Mouse (Mus musculus) heart, embryonic 13.5 days (tissue): ENCODE data around the gene Tnfrsf1b. TPM values are rescaled to one million over a fixed set of nuclear protein-coding genes. Genes with fewer than 3 reads are reported as not detected.

Experiments
- ATAC-seq: fragments of 200-750 bp; cut with Nextera tagmentation; 2 replicates; pipeline ENCODE4 v1.8.0; 2017; ENCODE audit warnings: moderate TSS enrichment; ENCODE audit not compliant: insufficient number of reproducible peaks, low FRiP score, low TSS enrichment; ENCODE audit errors: extremely low read depth
- H3K27ac ChIP-seq: fragments of 300-500 bp; sonication (generic); replicated peaks from 2 replicates; pipeline ENCODE4 v1.5.1; 2015; ENCODE audit warnings: moderate library complexity, mild to moderate bottlenecking, inconsistent platforms
- H3K27me3 ChIP-seq: fragments of 300-500 bp; sonication (generic); replicated peaks from 2 replicates; pipeline ENCODE4 v1.6.1; 2015; ENCODE audit warnings: mild to moderate bottlenecking, inconsistent platforms
- H3K36me3 ChIP-seq: fragments of 300-500 bp; sonication (generic); 2 replicates; pipeline ENCODE4 v1.6.1; 2015; ENCODE audit warnings: mild to moderate bottlenecking, inconsistent platforms
- H3K4me1 ChIP-seq: fragments of 300-500 bp; sonication (generic); 2 replicates; pipeline ENCODE4 v1.6.1; 2015; ENCODE audit warnings: inconsistent platforms
- H3K4me2 ChIP-seq: fragments of 300-500 bp; sonication (generic); 2 replicates; pipeline ENCODE4 v1.6.1; 2015; ENCODE audit warnings: inconsistent platforms, mild to moderate bottlenecking, moderate library complexity
- H3K4me3 ChIP-seq: fragments of 300-500 bp; sonication (generic); 2 replicates; pipeline ENCODE4 v1.5.1; 2015; ENCODE audit warnings: moderate library complexity, mild to moderate bottlenecking, inconsistent platforms
- H3K9ac ChIP-seq: fragments of 300-500 bp; sonication (generic); 2 replicates; pipeline ENCODE4 v1.6.1; 2015; ENCODE audit warnings: inconsistent platforms, mild to moderate bottlenecking, moderate library complexity
- H3K9me3 ChIP-seq: fragments of 300-500 bp; sonication (generic); 2 replicates; pipeline ENCODE4 v1.6.1; 2016; ENCODE audit warnings: inconsistent platforms
- WGBS: fragments of 180-500 bp; shearing (Covaris S2); methylation state at CpG from one replicate; pipeline ENCODE4 v1.1.7; 2015; ENCODE audit warnings: mixed read lengths; 5-methylcytosine and 5-hydroxymethylcytosine counted together
- polyA plus RNA-seq: library from polyadenylated mRNA; unstranded; fragments of >200 nt; fragmentation: Nextera tagmentation; extraction: Ambion mirVana; gene quantifications from 2 replicates; pipeline ENCODE4 v1.2.1, GENCODE M21; 2015

The Tnfrsf1b gene
- polyA plus RNA-seq, 1 experiment from 2014 or later = 2.7 TPM

- Histone ChIP-seq H3K27ac (no peak overlapping the region), H3K9ac (no peak overlapping the region), H3K4me3 (no peak overlapping the region), H3K36me3 (no peaks in the 10 kb centered on the region), H3K9me3 (no peaks in the 10 kb centered on the region), H3K4me1 (no peaks in the 10 kb centered on the region), H3K27me3 (no peaks in the 10 kb centered on the region), H3K4me2 (no peak overlapping the region)
- no peak for ATAC-seq
- WGBS = 80% methylated on average over 5 of the region's 5 CpGs
Measured at GRCm38 (mm10) chr4:145274887-145275286, 28.2 kb upstream of the Tnfrsf1b start.

GRCm38 (mm10) chr4:145273923-145274322, 27.3 kb upstream of the Tnfrsf1b start:
- 75% methylated on average over 5 of the region's 5 CpGs for WGBS
- H3K4me2 ChIP-seq = no peak overlapping the region
- H3K4me3 ChIP-seq = no peak overlapping the region
- no peaks in the 10 kb centered on the region for H3K9me3 ChIP-seq
- ATAC-seq = no peak
- H3K4me1 ChIP-seq = no peaks in the 10 kb centered on the region
- no peak overlapping the region for H3K9ac ChIP-seq
- H3K27me3 ChIP-seq = no peaks in the 10 kb centered on the region
- no peaks in the 10 kb centered on the region for H3K36me3 ChIP-seq
- no peak overlapping the region for H3K27ac ChIP-seq

GRCm38 (mm10) chr4:145272763-145273162, 26.1 kb upstream of the Tnfrsf1b start:
- 50% methylated on average over 1 of the region's 1 CpGs for WGBS
- Histone ChIP-seq H3K27ac (no peak overlapping the region), H3K4me2 (no peak overlapping the region), H3K4me3 (no peak overlapping the region), H3K36me3 (no peaks in the 10 kb centered on the region), H3K9ac (no peak overlapping the region), H3K9me3 (no peaks in the 10 kb centered on the region), H3K4me1 (no peaks in the 10 kb centered on the region), H3K27me3 (no peaks in the 10 kb centered on the region)
- ATAC-seq = no peak

- Histone ChIP-seq H3K36me3 (no peaks in the 10 kb centered on the region), H3K4me3 (no peak overlapping the region), H3K4me2 (no peak overlapping the region), H3K27me3 (no peaks in the 10 kb centered on the region), H3K27ac (no peak overlapping the region), H3K9ac (no peak overlapping the region), H3K4me1 (no peaks in the 10 kb centered on the region), H3K9me3 (no peaks in the 10 kb centered on the region)
- ATAC-seq = no peak
- WGBS = 75% methylated on average over 4 of the region's 4 CpGs
Measured at GRCm38 (mm10) chr4:145271634-145272033, 25.0 kb upstream of the Tnfrsf1b start.

DNA sequence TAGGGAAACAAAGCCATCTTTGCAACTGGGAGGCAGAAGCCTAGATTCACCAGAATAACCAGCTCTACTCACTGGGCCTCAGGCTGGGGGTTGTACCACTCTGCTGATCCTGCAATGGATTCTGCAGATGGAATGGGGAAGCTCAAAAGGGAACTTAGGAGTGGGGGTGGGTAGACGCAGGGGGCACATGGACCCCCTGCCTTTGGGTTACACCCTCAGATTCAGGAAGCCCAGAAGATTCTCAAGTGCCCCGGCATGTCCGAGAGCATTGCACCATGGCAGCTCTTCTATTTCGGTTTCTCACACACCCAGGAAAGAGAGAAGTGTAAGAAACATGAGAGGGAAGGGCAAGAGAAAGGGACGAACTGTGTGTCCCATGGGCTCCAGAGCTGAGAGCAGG, 23.5 kb upstream of the Tnfrsf1b start:
- H3K4me3 ChIP-seq = no peak overlapping the region
- H3K36me3 ChIP-seq = no peaks in the 10 kb centered on the region
- no peak overlapping the region for H3K9ac ChIP-seq
- ATAC-seq = no peak
- no peaks in the 10 kb centered on the region for H3K9me3 ChIP-seq
- H3K4me1 ChIP-seq = no peaks in the 10 kb centered on the region
- H3K4me2 ChIP-seq = no peak overlapping the region
- H3K27me3 ChIP-seq = no peaks in the 10 kb centered on the region
- no peak overlapping the region for H3K27ac ChIP-seq
- 72% methylated on average over 5 of the region's 5 CpGs for WGBS

- H3K4me2 ChIP-seq = no peak overlapping the region
- 55% methylated on average over 4 of the region's 4 CpGs for WGBS
- no peak for ATAC-seq
Measured at GRCm38 (mm10) chr4:145267631-145268110, 21.0 kb upstream of the Tnfrsf1b start.

DNA sequence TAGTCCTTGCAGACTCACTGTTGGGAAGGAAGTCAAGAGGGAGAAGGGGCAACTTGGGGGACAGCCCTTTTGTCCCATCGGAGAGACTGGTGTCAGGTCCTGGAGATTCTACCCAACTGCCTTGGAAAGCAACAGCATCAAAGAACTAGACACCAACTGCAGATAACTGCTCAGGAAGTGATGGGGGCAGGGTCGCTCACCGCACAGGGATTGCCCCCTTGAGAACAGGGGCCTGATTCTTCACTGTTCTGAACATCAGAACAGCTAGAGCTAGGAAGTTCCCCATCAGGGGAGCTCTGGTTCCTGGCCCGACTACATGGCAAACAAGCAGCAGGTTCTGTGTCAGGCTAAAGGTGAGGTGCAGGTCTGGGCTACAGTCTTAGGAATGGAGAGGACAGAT, 19.8 kb upstream of the Tnfrsf1b start:
- 61% methylated on average over 4 of the region's 4 CpGs for WGBS
- Histone ChIP-seq H3K9me3 (no peaks in the 10 kb centered on the region), H3K4me2 (no peak overlapping the region), H3K27ac (no peak overlapping the region), H3K9ac (no peak overlapping the region), H3K27me3 (no peaks in the 10 kb centered on the region), H3K4me3 (no peak overlapping the region), H3K4me1 (no peaks in the 10 kb centered on the region), H3K36me3 (no peaks in the 10 kb centered on the region)
- ATAC-seq = no peak

More at GRCm38 (mm10) chr4:145267631-145268110, 21.0 kb upstream of the Tnfrsf1b start:
- Histone ChIP-seq H3K27ac (no peak overlapping the region), H3K9me3 (no peaks in the 10 kb centered on the region), H3K9ac (no peak overlapping the region), H3K4me3 (no peak overlapping the region), H3K4me1 (no peaks in the 10 kb centered on the region), H3K36me3 (no peaks in the 10 kb centered on the region), H3K27me3 (no peaks in the 10 kb centered on the region)

GRCm38 (mm10) chr4:145264761-145265160, 18.1 kb upstream of the Tnfrsf1b start:
- Histone ChIP-seq H3K27ac (no peak overlapping the region), H3K27me3 (no peaks in the 10 kb centered on the region), H3K4me2 (no peak overlapping the region), H3K9me3 (no peaks in the 10 kb centered on the region), H3K9ac (no peak overlapping the region), H3K4me3 (no peak overlapping the region), H3K4me1 (no peaks in the 10 kb centered on the region), H3K36me3 (no peaks in the 10 kb centered on the region)
- ATAC-seq = no peak
- WGBS = 31% methylated on average over 2 of the region's 2 CpGs

DNA sequence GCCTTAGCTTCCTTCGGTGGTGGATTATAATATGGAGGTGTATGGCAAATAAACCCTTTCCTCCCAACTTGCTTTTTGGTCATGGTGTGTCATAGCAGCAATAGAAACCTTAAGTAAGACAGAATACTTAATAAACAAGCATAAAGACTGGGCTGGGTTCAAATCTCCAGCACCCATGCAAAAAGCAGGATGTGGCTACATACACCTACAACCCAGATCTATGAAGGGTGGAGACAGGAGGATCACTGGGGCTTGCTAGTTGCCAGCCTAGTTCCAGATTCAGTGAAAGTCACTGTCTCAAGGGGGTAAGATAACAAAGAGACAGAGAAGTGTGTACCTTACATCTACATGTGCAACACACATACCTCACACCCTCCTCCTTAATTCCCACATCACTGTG, 16.9 kb upstream of the Tnfrsf1b start:
- no peak overlapping the region for H3K9ac ChIP-seq
- no peaks in the 10 kb centered on the region for H3K9me3 ChIP-seq
- no peak overlapping the region for H3K27ac ChIP-seq
- no peaks in the 10 kb centered on the region for H3K36me3 ChIP-seq
- H3K4me2 ChIP-seq = no peak overlapping the region
- no peaks in the 10 kb centered on the region for H3K27me3 ChIP-seq
- no peak for ATAC-seq
- no peaks in the 10 kb centered on the region for H3K4me1 ChIP-seq
- 89% methylated on average over 1 of the region's 1 CpGs for WGBS
- no peak overlapping the region for H3K4me3 ChIP-seq

DNA sequence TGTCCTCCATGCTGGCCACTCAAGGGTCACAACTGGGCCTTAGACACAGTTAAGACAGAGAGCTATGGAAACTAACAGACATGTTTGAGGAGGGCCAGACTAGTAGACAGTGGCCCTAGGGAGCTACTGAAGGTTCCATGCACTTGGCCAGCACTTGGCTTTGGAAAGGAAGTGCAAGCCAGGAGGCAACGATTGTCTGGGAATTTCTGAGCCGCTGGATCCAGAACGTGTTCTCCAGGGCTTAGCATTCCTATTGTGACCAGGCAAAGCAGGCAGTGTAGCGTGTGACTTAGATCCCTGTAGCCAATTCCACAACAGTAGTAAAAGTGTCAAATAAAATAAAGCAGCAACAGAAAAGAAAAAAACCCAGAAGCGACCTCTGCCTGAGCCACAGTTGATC, 14.1 kb upstream of the Tnfrsf1b start:
- Histone ChIP-seq H3K9ac (no peak overlapping the region), H3K27me3 (no peaks in the 10 kb centered on the region), H3K9me3 (no peaks in the 10 kb centered on the region)

GRCm38 (mm10) chr4:145257751-145258434, 11.2 kb upstream of the Tnfrsf1b start:
- no peaks in the 10 kb centered on the region for H3K9me3 ChIP-seq
- H3K9ac ChIP-seq = no peak overlapping the region
- WGBS = 55% methylated on average over 5 of the region's 5 CpGs
- ATAC-seq = no peak; the same call in 1 of the 2 replicates
- no peak overlapping the region for H3K4me3 ChIP-seq
- no peak overlapping the region for H3K4me2 ChIP-seq
- H3K27ac ChIP-seq = no peak overlapping the region
- no peaks in the 10 kb centered on the region for H3K36me3 ChIP-seq
- no peaks in the 10 kb centered on the region for H3K27me3 ChIP-seq
- no peaks in the 10 kb centered on the region for H3K4me1 ChIP-seq

More for the DNA sequence above, 14.1 kb upstream of the Tnfrsf1b start:
- ATAC-seq = no peak
- Histone ChIP-seq H3K4me2 (no peak overlapping the region), H3K4me3 (no peak overlapping the region), H3K36me3 (no peaks in the 10 kb centered on the region), H3K27ac (no peak overlapping the region), H3K4me1 (no peaks in the 10 kb centered on the region)
- WGBS = 81% methylated on average over 5 of the region's 5 CpGs

GRCm38 (mm10) chr4:145256144-145256543, 9.5 kb upstream of the Tnfrsf1b start:
- Histone ChIP-seq H3K4me1 (no peaks in the 10 kb centered on the region), H3K4me3 (no peak overlapping the region), H3K9ac (no peak overlapping the region), H3K27me3 (no peaks in the 10 kb centered on the region), H3K4me2 (no peak overlapping the region), H3K9me3 (no peaks in the 10 kb centered on the region), H3K36me3 (no peaks in the 10 kb centered on the region), H3K27ac (no peak overlapping the region)
- WGBS = 71% methylated on average over 5 of the region's 5 CpGs
- ATAC-seq = no peak
